Mouse (Mus musculus) ovary, postnatal 10 days (tissue): ENCODE data around the gene Gm20821.
"Not testable (repeated sequence)": the region's sequence is repeated elsewhere in the genome, so short reads cannot be mapped to it uniquely, and the experiment has no call there.

ENCODE experiments used
- DNase-seq: peaks from one replicate; pipeline ENCODE4 v3.0.0; 2022; ENCODE audit warnings: low spot score

Gm20821 gene

GRCm38 (mm10) chrY:9781504-9781903 is at the start of gene Gm20821:
Gene Gm20821, plus strand, starts transcription at chrY:9781804.
- not testable (repeated sequence) for DNase-seq
